Mouse (Mus musculus) embryonic facial prominence, embryonic 12.5 days (tissue): ENCODE data around the gene Gpr162. TPM values are rescaled to one million over a fixed set of nuclear protein-coding genes. Genes with fewer than 3 reads are reported as not detected.
"Not testable (repeated sequence)": the region's sequence is repeated elsewhere in the genome, so short reads cannot be mapped to it uniquely, and the experiment has no call there.

Source experiments
- ATAC-seq: fragments of 200-750 bp; cut with Nextera tagmentation; 2 replicates; pipeline ENCODE4 v1.8.0; 2017; ENCODE audit not compliant: insufficient number of reproducible peaks, insufficient read depth, low FRiP score, low TSS enrichment
- H3K27ac ChIP-seq: fragments of 300-500 bp; sonication (generic); 2 replicates; pipeline ENCODE4 v1.5.1; 2016; ENCODE audit warnings: mild to moderate bottlenecking
- H3K27me3 ChIP-seq: fragments of 300-500 bp; sonication (generic); 2 replicates; pipeline ENCODE4 v1.6.1; 2016; ENCODE audit warnings: mild to moderate bottlenecking, moderate library complexity
- H3K36me3 ChIP-seq: fragments of 300-500 bp; sonication (generic); 2 replicates; pipeline ENCODE4 v1.6.1; 2016; ENCODE audit warnings: mild to moderate bottlenecking
- H3K4me1 ChIP-seq: fragments of 300-500 bp; sonication (generic); 2 replicates; pipeline ENCODE4 v1.6.1; 2016
- H3K4me2 ChIP-seq: fragments of 300-500 bp; sonication (generic); replicated peaks from 2 replicates; pipeline ENCODE4 v1.6.1; 2016; ENCODE audit warnings: mild to moderate bottlenecking, moderate library complexity
- H3K4me3 ChIP-seq: fragments of 300-500 bp; sonication (generic); 2 replicates; pipeline ENCODE4 v1.5.1; 2016; ENCODE audit warnings: mild to moderate bottlenecking
- H3K9ac ChIP-seq: fragments of 300-500 bp; sonication (generic); 2 replicates; pipeline ENCODE4 v1.6.1; 2016; ENCODE audit warnings: mild to moderate bottlenecking, moderate library complexity
- H3K9me3 ChIP-seq: fragments of 300-500 bp; sonication (generic); 2 replicates; pipeline ENCODE4 v1.6.1; 2016; ENCODE audit warnings: mild to moderate bottlenecking, moderate library complexity
- WGBS: fragments of 180-500 bp; shearing (Covaris S2); methylation state at CpG from one replicate; pipeline ENCODE4 v1.1.7; 2016; 5-methylcytosine and 5-hydroxymethylcytosine counted together
- polyA plus RNA-seq: library from polyadenylated mRNA; unstranded; fragments of >200 nt; fragmentation: Nextera tagmentation; extraction: Ambion mirVana; gene quantifications from 2 replicates; pipeline ENCODE4 v1.2.1, GENCODE M21; 2016

The Gpr162 gene
- polyA plus RNA-seq, 1 experiment from 2014 or later = 3.4 TPM

DNA sequence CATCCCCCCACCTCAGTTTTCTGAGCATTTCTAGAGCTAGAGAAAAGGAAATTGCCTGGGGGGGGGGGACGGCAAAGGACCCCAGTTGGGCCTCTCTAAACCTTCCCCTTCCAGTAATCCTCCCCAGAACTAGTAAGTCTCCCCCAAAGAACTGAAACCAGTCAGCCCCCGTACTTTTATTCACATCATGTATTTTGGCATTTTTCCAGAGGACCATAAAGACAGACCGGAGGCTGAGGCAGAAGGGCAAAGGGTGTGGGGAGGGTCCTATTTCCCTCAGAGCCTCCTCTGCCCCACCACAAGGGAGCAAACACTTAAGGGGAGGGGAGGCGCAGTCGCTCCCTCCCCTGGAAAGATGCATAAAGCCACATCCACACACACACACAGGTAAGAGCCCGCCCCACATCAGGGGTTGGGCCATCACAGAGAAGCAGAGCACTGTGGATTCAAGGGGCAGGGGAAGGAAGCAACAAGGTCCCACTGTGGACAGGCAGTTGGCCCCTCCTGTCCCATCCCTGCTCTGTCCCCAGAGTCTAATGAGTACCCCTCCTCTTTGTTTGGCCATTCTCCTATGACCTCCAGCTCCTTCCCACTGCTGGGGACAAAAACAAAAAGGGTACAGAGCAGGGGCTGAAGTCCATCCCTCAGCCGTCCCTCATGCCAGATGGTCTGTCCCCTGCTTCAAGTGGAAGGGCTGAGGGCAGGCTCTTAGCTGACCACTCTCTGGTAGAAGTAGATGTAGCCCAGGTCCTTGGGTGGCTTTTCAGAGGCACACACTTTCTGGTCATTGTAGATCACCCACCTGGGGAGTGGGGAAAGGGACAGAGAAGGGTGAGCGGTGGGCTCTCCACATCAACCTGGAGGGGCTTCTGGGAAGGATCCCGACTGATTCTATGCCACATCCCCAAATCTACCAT, 48.7 kb downstream of the Gpr162 start:
- Histone ChIP-seq H3K27ac (peak overlapping the region; percentile 89; the same call in 1 of the 2 replicates), H3K36me3 (peaks cover 72% of the 10 kb centered on the region), H3K4me2 (no peak overlapping the region), H3K9ac (no peak overlapping the region), H3K27me3 (no peaks in the 10 kb centered on the region), H3K4me3 (no peak overlapping the region), H3K9me3 (no peaks in the 10 kb centered on the region), H3K4me1 (peaks cover 26% of the 10 kb centered on the region)
- ATAC-seq = no peak
- 67% methylated on average over 9 of the region's 9 CpGs for WGBS

DNA sequence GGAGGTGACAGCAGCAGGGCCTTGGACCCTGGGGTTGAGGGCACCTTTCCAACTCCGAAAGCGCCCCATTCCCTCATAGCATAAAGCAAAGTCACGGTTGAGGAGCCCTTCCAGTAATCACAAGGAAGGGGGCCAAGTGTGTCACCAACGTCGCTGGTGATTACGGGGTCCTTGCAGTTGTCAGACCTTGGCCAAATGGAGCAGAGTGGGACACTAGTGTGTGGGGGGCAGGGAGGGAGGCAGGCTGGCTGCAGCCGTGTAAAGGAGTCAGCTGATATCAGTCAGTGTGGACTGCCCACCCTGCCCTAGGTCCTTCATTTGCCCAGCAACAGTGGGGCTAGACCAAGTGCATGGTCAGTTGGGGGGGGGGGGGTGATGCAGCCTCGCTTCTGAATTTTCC, 49.3 kb downstream of the Gpr162 start:
- ATAC-seq = 0 out of 2 replicates have a peak, but pooled peaks have one; percentile 23
- H3K36me3 ChIP-seq = peaks cover 66% of the 10 kb centered on the region
- peak overlapping the region; percentile 89; the same call in 1 of the 2 replicates for H3K27ac ChIP-seq
- peak overlapping the region; percentile 88 for H3K4me3 ChIP-seq
- peaks cover 32% of the 10 kb centered on the region for H3K4me1 ChIP-seq
- no peaks in the 10 kb centered on the region for H3K9me3 ChIP-seq
- peak overlapping the region; percentile 24; the same call in 1 of the 2 replicates for H3K9ac ChIP-seq
- WGBS = 35% methylated on average over 8 of the region's 8 CpGs
- H3K27me3 ChIP-seq = no peaks in the 10 kb centered on the region
- peak overlapping the region; percentile 61 for H3K4me2 ChIP-seq

GRCm38 (mm10) chr6:124813933-124814332, 49.9 kb downstream of the Gpr162 start, which contains the start of gene Tpi1:
Gene Tpi1, minus strand, starts transcription at chr6:124814296.
- peak within 1 kb of the TSS; percentile 88 for H3K4me3 ChIP-seq
- H3K27ac ChIP-seq = peak within 1 kb of the TSS; percentile 89
- WGBS = under 1% methylated on average over 22 of the region's 22 CpGs
- H3K4me2 ChIP-seq = peak within 1 kb of the TSS; percentile 61
- H3K27me3 ChIP-seq = no peaks in the 10 kb centered on the region
- H3K9ac ChIP-seq = peak within 1 kb of the TSS; percentile 91
- no peaks in the 10 kb centered on the region for H3K9me3 ChIP-seq
- H3K4me1 ChIP-seq = peaks cover 33% of the 10 kb centered on the region
- ATAC-seq = peak; percentile 84
- H3K36me3 ChIP-seq = peaks cover 61% of the 10 kb centered on the region

GRCm38 (mm10) chr6:124813496-124813895, 50.3 kb downstream of the Gpr162 start:
- 2% methylated on average over 16 of the region's 18 CpGs for WGBS
- Histone ChIP-seq H3K36me3 (peaks cover 57% of the 10 kb centered on the region), H3K4me2 (peak overlapping the region; percentile 61), H3K9me3 (no peaks in the 10 kb centered on the region), H3K4me3 (peak overlapping the region; percentile 88), H3K4me1 (peaks cover 33% of the 10 kb centered on the region), H3K9ac (peak overlapping the region; percentile 91), H3K27me3 (no peaks in the 10 kb centered on the region), H3K27ac (peak overlapping the region; percentile 89)
- peak; percentile 37 for ATAC-seq

DNA sequence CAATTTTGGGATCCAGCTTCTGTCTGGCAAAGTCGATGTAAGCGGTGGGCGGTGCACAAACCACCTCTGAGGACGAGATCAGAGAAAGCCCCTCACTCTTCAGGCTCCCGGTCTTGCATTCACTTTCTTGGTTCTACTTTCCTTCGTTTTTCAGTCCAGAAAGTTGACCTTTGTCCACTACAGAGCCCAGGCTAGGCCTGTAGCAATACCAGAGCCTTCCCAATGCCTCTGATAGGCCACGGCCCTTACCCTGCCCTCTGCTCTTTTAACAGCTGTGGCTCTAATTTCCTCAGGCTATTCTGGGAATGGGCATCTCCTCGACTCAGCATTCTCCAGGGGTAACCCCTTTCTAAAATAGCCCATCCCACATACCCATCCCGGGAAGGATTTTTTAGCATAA, 50.9 kb downstream of the Gpr162 start:
- H3K4me3 ChIP-seq = peak overlapping the region; percentile 88
- 18% methylated on average over 9 of the region's 9 CpGs for WGBS
- H3K36me3 ChIP-seq = peaks cover 50% of the 10 kb centered on the region
- ATAC-seq = no peak
- H3K9ac ChIP-seq = peak overlapping the region; percentile 91
- H3K27me3 ChIP-seq = no peaks in the 10 kb centered on the region
- peak overlapping the region; percentile 61 for H3K4me2 ChIP-seq
- H3K9me3 ChIP-seq = no peaks in the 10 kb centered on the region
- H3K4me1 ChIP-seq = peaks cover 33% of the 10 kb centered on the region
- peak overlapping the region; percentile 89 for H3K27ac ChIP-seq

GRCm38 (mm10) chr6:124811701-124812560, 51.9 kb downstream of the Gpr162 start:
- no peak for ATAC-seq
- Histone ChIP-seq H3K27ac (0 out of 2 replicates have a peak overlapping the region, but pooled peaks have one; percentile 12), H3K4me2 (peak overlapping the region; percentile 61), H3K4me1 (peaks cover 33% of the 10 kb centered on the region), H3K4me3 (peak overlapping the region; percentile 88), H3K27me3 (no peaks in the 10 kb centered on the region), H3K9ac (no peak overlapping the region), H3K36me3 (peaks cover 41% of the 10 kb centered on the region), H3K9me3 (no peaks in the 10 kb centered on the region)
- WGBS = 80% methylated on average over 24 of the region's 24 CpGs

DNA sequence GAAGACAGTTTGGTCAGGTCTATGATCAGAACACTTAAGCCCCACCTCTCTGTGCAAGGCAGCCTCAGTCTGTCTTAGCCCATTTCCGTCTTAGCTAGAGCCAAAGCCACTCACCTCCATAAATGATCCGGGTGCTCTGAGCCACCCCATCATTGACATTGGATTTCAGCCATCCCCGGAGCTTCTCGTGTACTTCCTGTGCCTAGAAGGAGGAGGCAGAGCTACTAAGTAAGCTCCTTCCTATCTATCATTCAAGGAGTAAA, 52.4 kb downstream of the Gpr162 start:
- H3K36me3 ChIP-seq = peaks cover 35% of the 10 kb centered on the region
- no peaks in the 10 kb centered on the region for H3K27me3 ChIP-seq
- peaks cover 33% of the 10 kb centered on the region for H3K4me1 ChIP-seq
- no peak overlapping the region for H3K27ac ChIP-seq
- no peak overlapping the region for H3K9ac ChIP-seq
- ATAC-seq = no peak
- no peak overlapping the region for H3K4me2 ChIP-seq
- H3K4me3 ChIP-seq = no peak overlapping the region
- WGBS = 88% methylated on average over 4 of the region's 4 CpGs
- H3K9me3 ChIP-seq = no peaks in the 10 kb centered on the region

GRCm38 (mm10) chr6:124810566-124811402, 53.0 kb downstream of the Gpr162 start:
- not testable (repeated sequence) for ATAC-seq, H3K4me3 ChIP-seq, H3K27me3 ChIP-seq, H3K9me3 ChIP-seq, H3K27ac ChIP-seq, H3K9ac ChIP-seq, H3K4me2 ChIP-seq
- Histone ChIP-seq H3K4me1 (peaks cover 37% of the 10 kb centered on the region), H3K36me3 (peaks cover 29% of the 10 kb centered on the region)
- 88% methylated on average over 11 of the region's 11 CpGs for WGBS

- 47% methylated on average over 14 of the region's 14 CpGs for WGBS
- no peaks in the 10 kb centered on the region for H3K9me3 ChIP-seq
- peaks cover 21% of the 10 kb centered on the region for H3K36me3 ChIP-seq
- H3K4me2 ChIP-seq = peak overlapping the region; percentile 98
- peak overlapping the region; percentile 60 for H3K4me3 ChIP-seq
- no peaks in the 10 kb centered on the region for H3K27me3 ChIP-seq
- ATAC-seq = no peak
- H3K4me1 ChIP-seq = peaks cover 40% of the 10 kb centered on the region
- peak overlapping the region; percentile 74 for H3K9ac ChIP-seq
- H3K27ac ChIP-seq = peak overlapping the region; percentile 91
Measured at GRCm38 (mm10) chr6:124809775-124810538, 53.8 kb downstream of the Gpr162 start.

- peak overlapping the region; percentile 98 for H3K4me2 ChIP-seq
- no peaks in the 10 kb centered on the region for H3K27me3 ChIP-seq
- no peaks in the 10 kb centered on the region for H3K9me3 ChIP-seq
- peak overlapping the region; percentile 74 for H3K9ac ChIP-seq
- WGBS = under 1% methylated on average over 35 of the region's 35 CpGs
- H3K4me3 ChIP-seq = peak overlapping the region; percentile 60
- peaks cover 21% of the 10 kb centered on the region for H3K36me3 ChIP-seq
- ATAC-seq = peak; percentile 3; the same call in 1 of the 2 replicates
- H3K27ac ChIP-seq = peak overlapping the region; percentile 91
- H3K4me1 ChIP-seq = peaks cover 33% of the 10 kb centered on the region
Measured at GRCm38 (mm10) chr6:124809052-124809774, 54.6 kb downstream of the Gpr162 start.
